Mouse (Mus musculus) testis, adult 2 months (tissue): ENCODE data around the gene Klc1.

Experiments
- CTCF ChIP-seq: fragments of 200-500 bp; IDR thresholded peaks from 2 replicates; pipeline ENCODE4 v1.5.1; 2012; ENCODE audit warnings: low read depth, mild to moderate bottlenecking, inconsistent platforms, low read length, moderate library complexity; ENCODE audit not compliant: control insufficient read depth, insufficient read depth, insufficient replicate concordance
- POLR2A ChIP-seq: fragments of 200-500 bp; IDR thresholded peaks from 2 replicates; pipeline ENCODE4 v1.6.1; 2012; ENCODE audit warnings: low read depth, mild to moderate bottlenecking, inconsistent platforms, low read length, moderate library complexity; ENCODE audit not compliant: control insufficient read depth

DNA sequence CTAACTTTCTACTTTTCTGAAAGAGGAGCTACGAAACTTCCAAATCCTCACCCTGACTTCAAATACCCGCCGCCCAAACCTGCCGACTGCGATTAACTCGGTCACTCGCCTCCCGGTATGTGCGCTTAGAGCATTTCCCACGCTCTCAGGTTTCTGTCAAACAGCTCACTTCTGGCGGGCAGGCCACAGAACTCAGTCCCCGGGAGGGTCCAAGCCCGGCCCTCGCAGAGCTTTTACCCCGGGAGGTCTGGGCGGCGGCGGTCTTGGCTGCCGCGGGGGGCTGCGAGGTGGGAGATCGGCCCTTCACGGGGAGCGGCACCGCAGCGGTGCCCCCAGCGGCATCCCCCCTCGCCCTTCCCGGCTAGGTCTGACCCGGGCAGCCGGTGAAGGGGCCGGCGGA, 46.2 kb upstream of the Klc1 start:
- no peak for TF ChIP-seq POLR2A
- TF ChIP-seq CTCF = no peak
